Mouse (Mus musculus): ENCODE measurements around the gene Ephb2.

- TF ChIP-seq POLR2A (IDR thresholded peaks at IDR 0.05; ENCODE audit: low read depth, low read length) (no peak), CTCF (IDR thresholded peaks at IDR 0.05; ENCODE audit: extremely low read depth, insufficient read depth, insufficient read length, insufficient replicate concordance) (no peak)
Measured at GRCm38 (mm10) chr4:136738291-136738690, 97.5 kb downstream of the Ephb2 start.

Data from spleen, adult 2 months (tissue).